Mouse (Mus musculus): Measurements from ENCODE around the gene Rad1. TPM values are rescaled to one million over a fixed set of nuclear protein-coding genes. Genes with fewer than 3 reads are reported as not detected.
"Not testable (repeated sequence)": the region's sequence is repeated elsewhere in the genome, so short reads cannot be mapped to it uniquely, and the experiment has no call there.

Rad1 gene
- polyA plus RNA-seq, 1 experiment from 2014 or later, result 42.9 TPM

DNA sequence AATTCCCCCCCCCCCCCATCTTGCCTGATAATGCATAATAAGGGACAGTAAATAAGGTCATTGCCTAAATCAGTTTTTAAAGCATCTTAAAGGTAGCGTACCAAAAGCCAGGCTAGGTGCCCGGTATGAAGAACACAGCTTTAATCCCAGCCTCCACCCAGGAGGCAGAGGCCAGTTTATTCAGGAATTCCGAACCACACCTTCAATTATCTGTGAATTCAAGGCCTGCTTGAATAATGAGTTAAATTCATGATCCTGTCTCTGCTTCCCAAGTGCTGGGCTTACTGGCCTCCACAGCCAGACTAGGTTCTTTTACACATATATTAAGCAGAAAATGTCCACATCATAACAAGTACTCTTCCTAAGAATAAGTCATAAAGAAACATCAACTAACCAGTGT lies 14.9 kb upstream of the Rad1 start:
- no peak overlapping the region; the same call in 1 of the 2 replicates for H3K27ac ChIP-seq
- 13% methylated on average over 3 of the region's 3 CpGs for WGBS

DNA sequence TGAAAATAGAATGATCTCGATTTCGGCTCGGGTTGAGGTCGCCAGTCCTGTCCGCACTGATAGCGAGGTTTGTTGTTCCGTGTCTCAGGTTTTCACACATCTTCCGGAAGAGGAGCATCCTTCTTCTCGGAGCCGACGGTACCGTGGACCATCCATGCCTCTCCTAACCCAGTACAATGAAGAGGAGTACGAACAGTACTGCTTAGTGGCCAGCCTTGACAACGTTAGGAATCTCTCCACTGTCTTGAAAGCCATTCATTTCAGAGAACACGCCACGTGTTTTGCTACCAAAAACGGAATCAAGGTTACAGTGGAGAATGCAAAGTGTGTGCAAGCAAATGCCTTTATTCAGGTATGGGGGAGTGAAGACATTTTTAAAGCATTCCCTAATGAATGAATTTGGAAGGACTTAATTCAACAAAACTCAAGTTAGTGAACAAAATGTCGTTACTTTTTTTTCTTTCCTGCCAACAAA lies 584 bp downstream of the Rad1 start:
- ATAC-seq (ENCODE audit: low FRiP score), result peak; percentile 45
- WGBS, result 1% methylated on average over 18 of the region's 18 CpGs
- H3K9me3 ChIP-seq, result no peaks in the 10 kb centered on the region
- peaks cover 25% of the 10 kb centered on the region for H3K36me3 ChIP-seq (replicated peaks)
- peak overlapping the region; percentile 79 for H3K9ac ChIP-seq
- H3K4me2 ChIP-seq, result peak overlapping the region; percentile 76
- H3K27me3 ChIP-seq, result no peaks in the 10 kb centered on the region
- peak overlapping the region; percentile 83 for H3K4me3 ChIP-seq (replicated peaks)
- peak overlapping the region; percentile 73 for H3K27ac ChIP-seq
- H3K4me1 ChIP-seq, result peaks cover 20% of the 10 kb centered on the region

More for the DNA sequence above, 14.9 kb upstream of the Rad1 start:
- Histone ChIP-seq H3K9ac (peak overlapping the region; percentile 48), H3K36me3 (replicated peaks) (peaks cover 10% of the 10 kb centered on the region), H3K4me1 (peaks cover 19% of the 10 kb centered on the region), H3K9me3 (no peaks in the 10 kb centered on the region), H3K4me2 (peak overlapping the region; percentile 82), H3K27me3 (no peaks in the 10 kb centered on the region), H3K4me3 (replicated peaks) (peak overlapping the region; percentile 73)
- peak; percentile 30; the same call in 1 of the 2 replicates for ATAC-seq (ENCODE audit: low FRiP score)

DNA sequence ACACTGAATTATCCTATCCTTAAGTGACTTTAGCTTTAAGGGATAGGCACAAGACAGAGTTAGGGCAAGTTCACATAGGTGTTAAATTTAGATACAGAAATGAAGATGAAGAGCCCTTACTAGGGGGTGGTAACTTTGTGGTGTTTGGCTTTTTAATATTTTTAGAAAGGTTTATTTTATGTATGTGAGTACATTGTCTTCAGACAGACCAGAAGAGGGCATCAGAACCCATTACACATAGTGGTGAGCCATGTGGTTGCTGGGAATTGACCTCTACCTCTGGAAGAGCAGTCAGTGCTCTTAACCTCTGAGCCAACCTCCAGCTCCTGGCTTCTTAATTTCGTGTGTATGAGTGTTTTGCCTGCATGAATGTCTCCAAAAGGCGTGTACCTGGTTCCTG lies 1.4 kb downstream of the Rad1 start:
- Histone ChIP-seq H3K4me1 (peaks cover 20% of the 10 kb centered on the region), H3K9me3 (no peaks in the 10 kb centered on the region), H3K4me3 (replicated peaks) (peak overlapping the region; percentile 83), H3K27ac (no peak overlapping the region), H3K27me3 (no peaks in the 10 kb centered on the region), H3K9ac (no peak overlapping the region), H3K36me3 (replicated peaks) (peaks cover 23% of the 10 kb centered on the region), H3K4me2 (peak overlapping the region; percentile 76)
- 69% methylated on average over 2 of the region's 2 CpGs for WGBS
- no peak for ATAC-seq (ENCODE audit: low FRiP score)

DNA sequence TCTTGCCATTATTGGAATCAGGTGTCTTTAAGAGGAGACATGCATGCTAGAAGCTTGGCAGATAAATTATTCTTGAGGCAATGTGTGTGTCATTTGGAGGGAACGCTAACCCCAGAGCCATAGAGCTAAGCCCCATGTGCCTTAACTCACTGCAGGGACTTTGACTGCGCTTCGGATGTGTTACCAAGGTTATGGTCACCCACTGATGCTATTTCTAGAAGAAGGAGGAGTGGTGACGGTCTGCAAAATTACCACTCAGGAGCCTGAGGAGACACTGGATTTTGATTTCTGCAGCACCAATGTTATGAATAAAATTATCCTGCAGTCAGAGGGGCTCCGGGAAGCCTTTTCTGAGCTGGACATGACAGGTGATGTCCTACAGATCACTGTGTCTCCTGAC lies 4.3 kb downstream of the Rad1 start:
- 91% methylated on average over 5 of the region's 5 CpGs for WGBS

DNA sequence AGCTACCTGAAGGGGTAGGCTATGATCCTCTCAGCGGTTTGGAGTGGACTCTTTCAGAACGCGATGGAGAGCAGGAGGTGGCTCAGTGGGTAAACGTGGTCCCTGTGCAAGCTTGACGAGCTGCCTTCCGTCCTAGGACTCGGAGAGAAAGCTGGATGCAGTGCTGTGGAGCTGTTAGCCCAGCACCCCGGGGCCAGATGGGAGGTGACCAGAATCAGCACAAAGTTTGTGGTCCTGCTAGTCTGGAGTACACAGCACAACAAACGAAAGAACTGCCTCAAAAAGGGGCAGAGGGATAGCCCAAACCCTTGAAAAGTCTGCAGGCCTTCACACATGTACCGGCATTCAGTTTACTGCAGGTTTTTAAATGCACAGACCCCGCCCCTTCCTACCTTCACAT lies 10.1 kb downstream of the Rad1 start:
- no peak overlapping the region for H3K27ac ChIP-seq
- H3K4me2 ChIP-seq, result no peak overlapping the region
- ATAC-seq (ENCODE audit: low FRiP score), result no peak
- H3K9me3 ChIP-seq, result no peaks in the 10 kb centered on the region
- WGBS, result 93% methylated on average over 11 of the region's 11 CpGs
- H3K4me3 ChIP-seq (replicated peaks), result no peak overlapping the region
- H3K27me3 ChIP-seq, result no peaks in the 10 kb centered on the region
- H3K9ac ChIP-seq, result no peak overlapping the region
- H3K36me3 ChIP-seq (replicated peaks), result peaks cover 29% of the 10 kb centered on the region
- H3K4me1 ChIP-seq, result no peaks in the 10 kb centered on the region

More for the DNA sequence above, 4.3 kb downstream of the Rad1 start:
- no peaks in the 10 kb centered on the region for H3K27me3 ChIP-seq
- peaks cover 34% of the 10 kb centered on the region for H3K36me3 ChIP-seq (replicated peaks)
- no peak overlapping the region for H3K4me2 ChIP-seq
- no peak overlapping the region for H3K4me3 ChIP-seq (replicated peaks)
- peaks cover 8% of the 10 kb centered on the region for H3K4me1 ChIP-seq
- H3K27ac ChIP-seq, result no peak overlapping the region
- H3K9me3 ChIP-seq, result no peaks in the 10 kb centered on the region
- no peak overlapping the region for H3K9ac ChIP-seq
- no peak for ATAC-seq (ENCODE audit: low FRiP score)

DNA sequence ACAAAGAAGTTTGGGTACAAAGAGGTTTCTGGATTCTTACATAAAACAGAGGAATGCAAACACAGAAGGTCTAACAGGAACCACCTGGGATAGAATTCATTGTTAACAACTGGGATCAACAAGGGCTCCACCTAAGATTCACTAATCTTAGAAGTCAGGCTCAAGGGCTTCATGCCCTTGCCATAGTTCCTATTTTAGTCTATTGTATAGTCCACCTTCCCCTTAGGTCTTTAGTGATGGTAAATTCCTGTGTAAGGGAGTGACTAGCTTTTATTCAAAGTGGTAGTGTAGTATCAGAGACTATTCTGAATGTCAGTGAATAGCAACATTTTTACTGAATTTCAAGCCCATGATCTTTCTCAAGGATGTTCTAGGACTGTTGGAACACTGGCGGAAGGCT lies 10.9 kb downstream of the Rad1 start:
- H3K27ac ChIP-seq; H3K4me2 ChIP-seq; H3K9ac ChIP-seq; H3K9me3 ChIP-seq; H3K4me3 ChIP-seq (replicated peaks); H3K27me3 ChIP-seq; H3K4me1 ChIP-seq; ATAC-seq (ENCODE audit: low FRiP score): not testable (repeated sequence)
- H3K36me3 ChIP-seq (replicated peaks), result peaks cover 29% of the 10 kb centered on the region
- 95% methylated on average over 1 of the region's 1 CpGs for WGBS

DNA sequence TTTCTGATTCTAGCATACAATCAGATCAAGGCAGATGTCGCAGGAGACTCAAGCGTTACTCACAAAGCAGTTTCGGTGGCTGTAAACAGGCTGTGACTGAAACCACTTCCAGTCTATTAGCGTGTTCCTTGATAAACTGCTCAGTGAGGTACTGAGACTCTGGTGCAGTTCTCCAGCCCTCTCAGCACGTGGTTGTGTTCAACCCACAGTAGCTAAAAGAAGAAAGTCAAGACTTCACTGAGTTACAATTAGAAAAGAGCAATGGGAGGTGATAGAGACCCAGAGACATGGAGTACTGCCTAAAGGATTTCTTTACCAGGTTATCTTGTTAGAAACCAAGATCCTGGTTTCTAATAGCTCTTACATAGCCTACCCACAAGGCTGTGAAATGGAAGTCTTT lies 13.8 kb downstream of the Rad1 start:
- no peak overlapping the region for H3K27ac ChIP-seq
- no peaks in the 10 kb centered on the region for H3K27me3 ChIP-seq
- H3K36me3 ChIP-seq (replicated peaks), result peaks cover 10% of the 10 kb centered on the region
- no peaks in the 10 kb centered on the region for H3K4me1 ChIP-seq
- WGBS, result 74% methylated on average over 5 of the region's 5 CpGs
- no peak overlapping the region for H3K4me2 ChIP-seq
- ATAC-seq (ENCODE audit: low FRiP score), result no peak
- H3K9me3 ChIP-seq, result no peaks in the 10 kb centered on the region
- H3K4me3 ChIP-seq (replicated peaks), result no peak overlapping the region
- no peak overlapping the region for H3K9ac ChIP-seq

DNA sequence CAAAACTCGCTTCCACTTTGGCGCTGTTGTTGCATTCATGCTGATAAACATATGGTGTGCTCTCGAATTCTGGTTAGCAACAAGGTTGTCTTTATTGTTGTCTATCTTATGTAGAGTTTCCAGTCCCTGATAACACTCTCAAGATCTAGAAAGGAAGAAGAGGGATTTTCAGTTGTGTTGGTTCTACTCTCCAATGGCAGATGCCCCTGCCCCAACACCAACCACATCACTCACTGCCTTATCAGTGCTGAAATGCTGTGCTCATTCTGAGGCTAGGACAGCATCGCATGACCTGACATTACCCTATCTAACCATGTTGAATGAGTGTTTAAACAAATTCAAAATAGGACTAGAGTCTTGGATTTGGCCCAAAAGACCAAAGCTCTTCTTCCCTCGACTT lies 14.2 kb downstream of the Rad1 start:
- peaks cover 7% of the 10 kb centered on the region for H3K36me3 ChIP-seq (replicated peaks)
- no peak for ATAC-seq (ENCODE audit: low FRiP score)
- no peaks in the 10 kb centered on the region for H3K9me3 ChIP-seq
- no peak overlapping the region for H3K27ac ChIP-seq
- no peak overlapping the region for H3K4me3 ChIP-seq (replicated peaks)
- H3K9ac ChIP-seq, result no peak overlapping the region
- WGBS, result 87% methylated on average over 5 of the region's 5 CpGs
- no peaks in the 10 kb centered on the region for H3K4me1 ChIP-seq
- no peaks in the 10 kb centered on the region for H3K27me3 ChIP-seq
- H3K4me2 ChIP-seq, result no peak overlapping the region

DNA sequence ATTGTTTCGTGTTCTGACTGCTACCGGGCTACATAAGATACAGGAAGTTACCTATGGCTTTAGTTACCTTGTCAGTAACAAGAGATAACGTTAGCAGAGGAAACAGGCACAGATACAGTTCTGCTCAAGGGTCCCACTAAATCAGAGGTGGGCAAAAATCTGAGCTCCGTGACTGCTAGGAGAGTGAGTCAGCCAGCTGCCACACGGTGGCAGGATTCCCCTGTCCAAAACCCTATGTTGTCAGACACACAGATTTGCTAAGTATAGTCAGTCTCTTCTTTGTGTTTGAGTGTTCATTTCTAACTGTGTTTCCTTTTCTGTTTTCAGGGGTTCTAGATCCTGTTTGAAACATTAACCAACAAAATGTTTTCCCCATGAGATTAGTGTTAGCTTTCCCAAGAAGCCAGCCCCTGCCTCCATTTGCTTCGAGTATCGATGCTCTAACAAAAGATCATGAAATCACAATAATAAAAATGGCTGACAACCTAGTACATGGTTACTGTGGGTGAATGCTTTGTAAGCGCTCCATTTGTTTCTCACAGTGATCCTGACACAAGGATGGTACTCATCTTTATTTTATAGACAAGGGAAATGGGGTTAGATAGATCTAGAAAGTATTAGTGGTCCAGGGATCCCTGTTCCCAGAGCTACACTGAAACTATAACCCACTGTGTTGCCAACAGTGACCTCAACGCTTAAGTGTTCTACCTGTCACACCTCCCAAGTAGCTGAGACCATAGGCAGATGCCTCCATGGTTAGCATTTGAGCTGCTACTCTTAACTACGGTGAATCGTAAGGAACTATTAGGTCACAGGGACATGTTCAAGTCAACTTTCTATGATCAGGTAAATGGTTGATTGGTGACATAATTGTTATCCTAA lies 15.3 kb downstream of the Rad1 start:
- Histone ChIP-seq H3K27me3 (no peaks in the 10 kb centered on the region), H3K4me1 (no peaks in the 10 kb centered on the region), H3K4me3 (replicated peaks) (no peak overlapping the region), H3K9me3 (no peaks in the 10 kb centered on the region), H3K4me2 (no peak overlapping the region), H3K36me3 (replicated peaks) (peaks cover 3% of the 10 kb centered on the region), H3K27ac (no peak overlapping the region), H3K9ac (no peak overlapping the region)
- ATAC-seq (ENCODE audit: low FRiP score), result peak; percentile 87
- 60% methylated on average over 11 of the region's 11 CpGs for WGBS

DNA sequence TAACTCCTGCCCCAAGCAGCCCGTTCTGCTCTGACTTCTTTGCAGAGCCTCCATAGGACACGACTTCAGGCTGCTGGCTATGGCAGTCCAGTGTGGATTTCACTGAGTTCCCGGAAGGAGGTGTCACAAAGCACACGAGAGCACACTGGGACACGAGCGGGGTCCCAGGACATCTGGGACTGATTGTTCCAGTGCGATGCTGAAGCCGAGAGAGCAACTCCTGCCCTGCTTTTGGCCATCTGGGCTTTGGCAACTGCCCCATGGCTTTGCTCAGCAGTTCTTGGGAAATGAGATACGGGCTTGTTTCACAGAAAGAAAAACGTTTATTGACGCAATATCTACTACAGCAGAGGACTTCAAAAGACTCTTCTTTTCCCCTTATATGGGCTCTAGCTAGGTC lies 20.3 kb downstream of the Rad1 start:
- no peaks in the 10 kb centered on the region for H3K9me3 ChIP-seq
- no peaks in the 10 kb centered on the region for H3K4me1 ChIP-seq

DNA sequence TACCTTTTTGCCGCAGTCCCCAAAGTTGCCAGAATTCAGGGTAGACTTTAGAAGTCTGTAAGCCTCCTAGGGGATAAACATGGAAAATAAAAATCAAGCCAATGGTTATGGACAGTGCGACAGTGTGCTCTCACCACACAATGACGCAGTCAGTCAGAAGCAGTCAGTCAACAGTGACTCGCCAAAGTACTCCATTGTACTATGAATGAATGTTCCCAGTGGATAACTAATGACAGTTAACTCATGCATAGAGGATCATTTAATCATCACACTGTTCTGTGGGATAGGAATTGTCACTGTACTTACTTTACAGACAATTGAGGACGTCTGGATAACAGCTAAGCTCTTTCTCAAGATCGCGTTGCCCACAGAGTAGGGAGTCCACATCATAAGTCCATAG lies 29.3 kb downstream of the Rad1 start:
- no peaks in the 10 kb centered on the region for H3K36me3 ChIP-seq (replicated peaks)
- no peak overlapping the region for H3K4me2 ChIP-seq
- H3K4me1 ChIP-seq, result no peaks in the 10 kb centered on the region
- no peak overlapping the region for H3K9ac ChIP-seq
- H3K4me3 ChIP-seq (replicated peaks), result no peak overlapping the region
- H3K9me3 ChIP-seq, result no peaks in the 10 kb centered on the region
- H3K27me3 ChIP-seq, result no peaks in the 10 kb centered on the region
- WGBS, result 86% methylated on average over 7 of the region's 7 CpGs
- no peak overlapping the region for H3K27ac ChIP-seq
- no peak for ATAC-seq (ENCODE audit: low FRiP score)

More for the DNA sequence above, 20.3 kb downstream of the Rad1 start:
- no peaks in the 10 kb centered on the region for H3K27me3 ChIP-seq
- 70% methylated on average over 11 of the region's 11 CpGs for WGBS
- no peak overlapping the region for H3K4me3 ChIP-seq (replicated peaks)
- H3K4me2 ChIP-seq, result no peak overlapping the region
- no peak overlapping the region for H3K9ac ChIP-seq
- no peaks in the 10 kb centered on the region for H3K36me3 ChIP-seq (replicated peaks)
- H3K27ac ChIP-seq, result no peak overlapping the region
- no peak for ATAC-seq (ENCODE audit: low FRiP score)

DNA sequence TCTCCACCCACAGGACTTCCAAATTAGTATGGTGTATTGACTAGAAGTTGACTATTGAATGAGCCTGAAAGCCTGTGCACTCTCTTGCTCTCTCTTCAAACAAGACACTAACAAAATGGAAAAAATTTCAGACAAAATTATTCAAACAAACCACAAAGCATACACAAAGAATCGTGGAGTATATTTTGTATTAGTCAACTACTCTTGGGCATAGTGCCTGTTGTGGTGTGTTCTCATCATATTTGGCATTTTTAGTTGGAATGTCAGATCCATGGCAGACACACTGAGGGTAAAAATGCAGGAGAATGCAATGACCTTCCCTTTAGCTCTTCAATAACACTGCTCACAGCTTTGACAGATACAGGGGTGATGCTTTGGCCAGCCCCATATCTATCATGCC lies 40.1 kb downstream of the Rad1 start:
- peaks cover under 1% of the 10 kb centered on the region; the same call in 1 of the 2 replicates for H3K4me1 ChIP-seq
- 85% methylated on average over 1 of the region's 1 CpGs for WGBS
- no peaks in the 10 kb centered on the region for H3K9me3 ChIP-seq
- H3K27ac ChIP-seq, result no peak overlapping the region
- no peaks in the 10 kb centered on the region for H3K36me3 ChIP-seq (replicated peaks)
- no peak overlapping the region for H3K4me2 ChIP-seq
- ATAC-seq (ENCODE audit: low FRiP score), result no peak
- H3K9ac ChIP-seq, result no peak overlapping the region
- no peaks in the 10 kb centered on the region for H3K27me3 ChIP-seq
- no peak overlapping the region for H3K4me3 ChIP-seq (replicated peaks)

DNA sequence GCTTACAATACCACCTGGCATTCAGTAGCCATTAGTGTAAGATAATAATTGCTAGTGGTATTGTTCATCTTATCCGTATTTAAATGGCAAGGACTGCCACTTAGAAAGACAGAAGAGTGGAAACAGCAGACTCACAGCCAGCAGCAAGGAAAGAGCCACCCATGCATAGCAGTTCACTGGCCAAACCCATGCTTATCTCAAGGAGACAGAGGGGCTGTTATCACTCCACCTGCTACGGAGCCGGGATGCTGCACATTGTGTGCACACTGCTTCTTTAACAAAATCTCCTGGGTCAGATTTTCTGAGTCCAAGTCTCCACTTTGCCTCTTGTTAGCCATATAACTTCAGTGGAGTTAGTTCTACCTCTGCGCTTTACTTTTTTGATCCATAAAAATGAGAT lies 45.5 kb downstream of the Rad1 start:
- H3K27ac ChIP-seq, result no peak overlapping the region
- peaks cover 2% of the 10 kb centered on the region; the same call in 1 of the 2 replicates for H3K4me1 ChIP-seq
- no peak for ATAC-seq (ENCODE audit: low FRiP score)
- no peaks in the 10 kb centered on the region for H3K36me3 ChIP-seq (replicated peaks)
- no peaks in the 10 kb centered on the region for H3K27me3 ChIP-seq
- no peaks in the 10 kb centered on the region for H3K9me3 ChIP-seq
- 87% methylated on average over 4 of the region's 4 CpGs for WGBS
- H3K4me2 ChIP-seq, result no peak overlapping the region
- no peak overlapping the region for H3K9ac ChIP-seq
- no peak overlapping the region for H3K4me3 ChIP-seq (replicated peaks)

All from forebrain, embryonic 12.5 days (tissue).